Mouse (Mus musculus) liver, adult 2 months (tissue): ENCODE data around the gene Dnaic1.

Source experiments
- CTCF ChIP-seq: fragments of 200-500 bp; IDR thresholded peaks from 2 replicates; pipeline ENCODE4 v1.5.1; 2011; ENCODE audit warnings: low read depth, low read length, control low read depth
- POLR2A ChIP-seq: fragments of 200-500 bp; IDR thresholded peaks from 2 replicates; pipeline ENCODE4 v1.6.1; 2011; ENCODE audit warnings: low read length, control low read depth; ENCODE audit not compliant: insufficient read depth; ENCODE audit errors: extremely low read depth

GRCm38 (mm10) chr4:41523839-41524238, 45.7 kb upstream of the Dnaic1 start:
- TF ChIP-seq CTCF (no peak), POLR2A (no peak)
